Mouse (Mus musculus): ENCODE results near the gene Zbtb45. TPM values are rescaled to one million over a fixed set of nuclear protein-coding genes. Genes with fewer than 3 reads are reported as not detected.

Gene Zbtb45
- total and polyA plus RNA-seq, 3 experiments = 6.7 to 17.1 (median 9.5) TPM

DNA sequence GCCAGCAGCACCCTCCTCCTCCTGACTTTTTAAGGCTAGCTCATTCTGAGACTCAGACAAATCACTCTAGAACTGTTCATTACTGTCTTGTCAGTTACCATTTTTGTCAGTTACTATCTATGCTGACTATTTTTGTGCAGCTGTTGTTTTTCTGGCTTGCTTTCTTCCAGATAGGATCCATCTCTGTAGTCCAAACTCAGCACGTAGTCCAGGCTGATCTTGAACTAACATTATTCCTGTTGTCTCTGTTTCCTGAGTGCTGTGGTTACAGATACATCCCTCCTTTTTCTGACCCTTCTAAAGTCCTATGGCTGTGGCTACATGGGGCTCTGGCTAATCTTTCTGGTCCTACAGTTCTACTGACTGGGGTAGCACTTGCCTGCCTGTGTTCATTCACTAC lies 29.3 kb upstream of the Zbtb45 start:
- dilution Hi-C loops (cut with MboI; ENCODE audit: extremely low pct_ligation_motif_present, extremely low pct_unique_long_range_greater_than_20kb, low sequenced_read_pairs) = no loop called here
- Histone ChIP-seq H3K4me3 (replicated peaks in 1 of 3; ENCODE audit: low read depth in 2 of 3, low read length in 2 of 3, poor library complexity in 1 of 3) (peak overlapping the region; percentile 84 to 92 (median 86)), H3K9me3 (replicated peaks; ENCODE audit: low read length) (peaks cover 10% of the 10 kb centered on the region), H3K79me2 (replicated peaks; ENCODE audit: control insufficient read depth, extremely low read depth, insufficient read depth, poor library complexity, severe bottlenecking) (peaks cover 18% of the 10 kb centered on the region), H3K4me1 (ENCODE audit: control insufficient read depth in 1 of 2, insufficient read depth in 2 of 2) (peaks cover 11 to 39% of the 10 kb centered on the region in 2 experiments), H3K36me3 (replicated peaks in 1 of 2; ENCODE audit: control insufficient read depth in 1 of 2, insufficient read depth in 1 of 2, low read length in 1 of 2) (peaks cover 15 to 37% of the 10 kb centered on the region in 2 experiments), H3K9ac (ENCODE audit: insufficient read depth, low read depth) (peak overlapping the region; percentile 97), H3K4me2 (ENCODE audit: insufficient read depth, low read depth, poor library complexity, severe bottlenecking) (peak overlapping the region; percentile 74), H3K27me3 (replicated peaks) (no peaks in the 10 kb centered on the region), H3K27ac (ENCODE audit: insufficient read depth, low read depth) (no peak overlapping the region)
- TF ChIP-seq RAD21 (IDR thresholded peaks at IDR 0.05; ENCODE audit: low read depth, low read length) (no peak), USF1 (IDR thresholded peaks at IDR 0.05; ENCODE audit: low read depth, low read length) (no peak), MAZ (IDR thresholded peaks at IDR 0.05; ENCODE audit: low read depth, low read length) (no peak), EP300 (IDR thresholded peaks at IDR 0.05; ENCODE audit: low read length) (no peak), RCOR1 (conservative IDR thresholded peaks at IDR 0.05; ENCODE audit: low read depth, low read length) (no peak), POLR2AphosphoS2 (IDR thresholded peaks at IDR 0.05; ENCODE audit: low read depth, low read length) (no peak), MYC (IDR thresholded peaks at IDR 0.05; ENCODE audit: low read depth, low read length) (no peak), HCFC1 (IDR thresholded peaks at IDR 0.05; ENCODE audit: low read depth, low read length) (no peak), GABPA (IDR thresholded peaks at IDR 0.05; ENCODE audit: insufficient replicate concordance, low read depth, low read length) (no peak), MXI1 (IDR thresholded peaks at IDR 0.05; ENCODE audit: low read depth, low read length) (no peak), MEF2A (IDR thresholded peaks at IDR 0.05; ENCODE audit: borderline replicate concordance, low read depth, low read length) (no peak), ZC3H11A (IDR thresholded peaks at IDR 0.05; ENCODE audit: low read depth, low read length) (no peak), ETS1 (conservative IDR thresholded peaks at IDR 0.05; ENCODE audit: low read depth, low read length) (no peak), KAT2A (IDR thresholded peaks at IDR 0.05; ENCODE audit: insufficient replicate concordance, low read length) (no peak), ELF1 (IDR thresholded peaks at IDR 0.05; ENCODE audit: low read depth, low read length) (no peak), SMC3 (IDR thresholded peaks at IDR 0.05; ENCODE audit: low read depth, low read length) (no peak)
- DNase-seq (ENCODE audit: extremely low read depth) = no peak
- in situ Hi-C loops (cut with MboI; ENCODE audit: low pct_ligation_motif_present, low pct_unique_long_range_greater_than_20kb, low sequenced_read_pairs) = no loop called here

DNA sequence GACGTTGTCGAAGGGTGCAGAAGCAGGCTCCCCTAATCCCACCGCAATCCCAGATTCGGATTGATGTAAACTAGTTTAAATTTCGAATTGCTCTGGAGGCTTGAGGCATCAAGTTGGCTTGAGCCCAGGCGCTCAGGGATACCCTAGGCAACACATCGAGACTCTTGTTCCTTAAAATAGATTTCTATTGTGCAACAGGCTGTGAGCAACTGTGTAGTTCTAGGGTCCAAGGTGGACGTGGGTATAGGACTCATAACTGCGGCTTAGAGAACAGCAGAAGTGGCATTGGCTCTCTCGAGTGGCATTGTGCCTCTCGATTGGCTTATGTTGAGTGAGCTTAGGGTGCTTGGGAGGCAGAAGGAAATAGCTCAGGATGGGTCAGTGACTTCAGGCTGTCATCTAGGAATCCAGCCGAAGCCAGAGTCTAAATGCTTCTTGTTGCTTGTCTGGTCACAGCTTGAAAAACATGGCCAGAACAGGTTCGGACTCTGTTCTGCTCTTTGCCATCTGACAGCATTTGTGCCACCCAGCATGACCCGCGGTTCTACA lies 28.9 kb upstream of the Zbtb45 start:
- dilution Hi-C loops (cut with MboI; ENCODE audit: extremely low pct_ligation_motif_present, extremely low pct_unique_long_range_greater_than_20kb, low sequenced_read_pairs) = no loop called here
- H3K4me1 ChIP-seq (ENCODE audit: control insufficient read depth in 1 of 2, insufficient read depth in 2 of 2) = peaks cover 11 to 41% of the 10 kb centered on the region in 2 experiments
- no peaks in the 10 kb centered on the region for H3K27me3 ChIP-seq (replicated peaks)
- H3K9ac ChIP-seq (ENCODE audit: insufficient read depth, low read depth) = peak overlapping the region; percentile 97
- DNase-seq (ENCODE audit: extremely low read depth) = peak; percentile 36
- H3K4me2 ChIP-seq (ENCODE audit: insufficient read depth, low read depth, poor library complexity, severe bottlenecking) = peak overlapping the region; percentile 74
- H3K79me2 ChIP-seq (replicated peaks; ENCODE audit: control insufficient read depth, extremely low read depth, insufficient read depth, poor library complexity, severe bottlenecking) = peaks cover 18% of the 10 kb centered on the region
- H3K27ac ChIP-seq (ENCODE audit: insufficient read depth, low read depth) = peak overlapping the region; percentile 84
- H3K36me3 ChIP-seq (replicated peaks in 1 of 2; ENCODE audit: control insufficient read depth in 1 of 2, insufficient read depth in 1 of 2, low read length in 1 of 2) = peaks cover 15 to 34% of the 10 kb centered on the region in 2 experiments
- peaks cover 5% of the 10 kb centered on the region for H3K9me3 ChIP-seq (replicated peaks; ENCODE audit: low read length)
- H3K4me3 ChIP-seq (replicated peaks in 1 of 3; ENCODE audit: low read depth in 2 of 3, low read length in 2 of 3, poor library complexity in 1 of 3) = peak overlapping the region; percentile 84 to 92 (median 86)
- in situ Hi-C loops (cut with MboI; ENCODE audit: low pct_ligation_motif_present, low pct_unique_long_range_greater_than_20kb, low sequenced_read_pairs) = no loop called here
- no peak for TF ChIP-seq JUN (IDR thresholded peaks at IDR 0.05; ENCODE audit: insufficient read depth, low read depth, low read length)
- TF ChIP-seq MEF2A (IDR thresholded peaks at IDR 0.05; ENCODE audit: borderline replicate concordance, low read depth, low read length) = peak; percentile 20; the same call in 1 of the 2 replicates

Data from CH12.LX (cell line).